Mouse (Mus musculus) liver, embryonic 16.5 days (tissue): ENCODE measurements around the gene Ilf2. TPM values are rescaled to one million over a fixed set of nuclear protein-coding genes. Genes with fewer than 3 reads are reported as not detected.

Source experiments
- ATAC-seq: fragments of 200-750 bp; cut with Nextera tagmentation; 2 replicates; pipeline ENCODE4 v1.8.0; 2017; ENCODE audit warnings: low read depth, mild to moderate bottlenecking, moderate number of reproducible peaks, moderate library complexity
- H3K27ac ChIP-seq: fragments of 300-500 bp; sonication (generic); 2 replicates; pipeline ENCODE4 v1.5.1; 2014; ENCODE audit warnings: mild to moderate bottlenecking, low read length
- H3K27me3 ChIP-seq: fragments of 300-500 bp; sonication (generic); 2 replicates; pipeline ENCODE4 v1.6.1; 2014; ENCODE audit warnings: low read depth, low read length, mixed read lengths; ENCODE audit not compliant: control insufficient read depth, insufficient read depth
- H3K36me3 ChIP-seq: fragments of 300-500 bp; sonication (generic); 2 replicates; pipeline ENCODE4 v1.6.1; 2014; ENCODE audit warnings: mild to moderate bottlenecking; ENCODE audit not compliant: control insufficient read depth, insufficient read depth
- H3K4me1 ChIP-seq: fragments of 300-500 bp; sonication (generic); 2 replicates; pipeline ENCODE4 v1.6.1; 2014; ENCODE audit warnings: low read depth, low read length, mixed read lengths; ENCODE audit not compliant: control insufficient read depth
- H3K4me2 ChIP-seq: fragments of 300-500 bp; sonication (generic); 2 replicates; pipeline ENCODE4 v1.6.1; 2014; ENCODE audit warnings: low read depth, low read length, mixed read lengths
- H3K4me3 ChIP-seq: fragments of 300-500 bp; sonication (generic); 2 replicates; pipeline ENCODE4 v1.5.1; 2014; ENCODE audit warnings: low read depth, mild to moderate bottlenecking, low read length
- H3K9ac ChIP-seq: fragments of 300-500 bp; sonication (generic); 2 replicates; pipeline ENCODE4 v1.6.1; 2014; ENCODE audit warnings: low read depth, low read length
- H3K9me3 ChIP-seq: fragments of 300-500 bp; sonication (generic); replicated peaks from 2 replicates; pipeline ENCODE4 v1.6.1; 2016; ENCODE audit warnings: low read length; ENCODE audit not compliant: control insufficient read depth
- WGBS: fragments of 180-500 bp; shearing (Covaris S2); extraction: QIAGEN DNeasy Blood & Tissue Kit; methylation state at CpG from one replicate; pipeline ENCODE4 v1.1.7; 2014; ENCODE audit not compliant: insufficient replicate concordance; 5-methylcytosine and 5-hydroxymethylcytosine counted together
- polyA plus RNA-seq: library from polyadenylated mRNA; unstranded; fragments of >200 nt; fragmentation: Nextera tagmentation; extraction: Ambion mirVana; gene quantifications from 2 replicates; pipeline ENCODE4 v1.2.1, GENCODE M21; 2015

Ilf2 gene
- polyA plus RNA-seq, 1 experiment from 2014 or later = 44.8 TPM

- Histone ChIP-seq H3K27me3 (no peaks in the 10 kb centered on the region), H3K9ac (no peak overlapping the region), H3K4me2 (peak overlapping the region; percentile 32), H3K27ac (no peak overlapping the region), H3K4me1 (peaks cover 1% of the 10 kb centered on the region), H3K4me3 (peak overlapping the region; percentile 21; the same call in 1 of the 2 replicates), H3K9me3 (no peaks in the 10 kb centered on the region), H3K36me3 (no peaks in the 10 kb centered on the region)
- 33% methylated on average over 10 of the region's 10 CpGs for WGBS
- peak; percentile 25; the same call in 1 of the 2 replicates for ATAC-seq
Observed at GRCm38 (mm10) chr3:90451396-90452095, 24.4 kb upstream of the Ilf2 start.

GRCm38 (mm10) chr3:90454931-90455330, 21.0 kb upstream of the Ilf2 start:
- Histone ChIP-seq H3K4me2 (no peak overlapping the region), H3K9ac (no peak overlapping the region), H3K4me3 (no peak overlapping the region), H3K4me1 (no peaks in the 10 kb centered on the region; the same call in 1 of the 2 replicates), H3K36me3 (no peaks in the 10 kb centered on the region), H3K9me3 (no peaks in the 10 kb centered on the region), H3K27me3 (peaks cover 1% of the 10 kb centered on the region; the same call in 1 of the 2 replicates), H3K27ac (no peak overlapping the region)
- no peak for ATAC-seq
- 78% methylated on average over 14 of the region's 14 CpGs for WGBS

GRCm38 (mm10) chr3:90459727-90460126, 16.2 kb upstream of the Ilf2 start:
- Histone ChIP-seq H3K4me2 (no peak overlapping the region), H3K27me3 (peaks cover 34% of the 10 kb centered on the region)
- no peak for ATAC-seq

GRCm38 (mm10) chr3:90460315-90460714, 15.6 kb upstream of the Ilf2 start:
- 52% methylated on average over 5 of the region's 5 CpGs for WGBS
- no peak for ATAC-seq
- Histone ChIP-seq H3K4me1 (no peaks in the 10 kb centered on the region; the same call in none of the 2 replicates), H3K36me3 (no peaks in the 10 kb centered on the region), H3K9ac (no peak overlapping the region), H3K9me3 (no peaks in the 10 kb centered on the region), H3K27me3 (peaks cover 40% of the 10 kb centered on the region), H3K4me3 (no peak overlapping the region), H3K27ac (no peak overlapping the region), H3K4me2 (no peak overlapping the region)

More at GRCm38 (mm10) chr3:90459727-90460126, 16.2 kb upstream of the Ilf2 start:
- 73% methylated on average over 9 of the region's 9 CpGs for WGBS
- Histone ChIP-seq H3K4me1 (no peaks in the 10 kb centered on the region; the same call in 1 of the 2 replicates), H3K9me3 (no peaks in the 10 kb centered on the region), H3K36me3 (no peaks in the 10 kb centered on the region), H3K4me3 (no peak overlapping the region), H3K27ac (no peak overlapping the region), H3K9ac (no peak overlapping the region)

- Histone ChIP-seq H3K4me2 (no peak overlapping the region), H3K36me3 (no peaks in the 10 kb centered on the region), H3K9me3 (no peaks in the 10 kb centered on the region), H3K9ac (no peak overlapping the region), H3K4me1 (peaks cover 5% of the 10 kb centered on the region), H3K27me3 (peaks cover 56% of the 10 kb centered on the region), H3K4me3 (no peak overlapping the region), H3K27ac (no peak overlapping the region)
- no peak for ATAC-seq
- WGBS = 68% methylated on average over 3 of the region's 3 CpGs
Observed at GRCm38 (mm10) chr3:90461935-90462334, 14.0 kb upstream of the Ilf2 start.

- H3K4me3 ChIP-seq = no peak overlapping the region
- H3K36me3 ChIP-seq = no peaks in the 10 kb centered on the region
- H3K4me2 ChIP-seq = no peak overlapping the region
- H3K27me3 ChIP-seq = peaks cover 57% of the 10 kb centered on the region
- H3K9ac ChIP-seq = no peak overlapping the region
- H3K4me1 ChIP-seq = peaks cover 5% of the 10 kb centered on the region
- 36% methylated on average over 7 of the region's 7 CpGs for WGBS
- no peak for ATAC-seq
- no peaks in the 10 kb centered on the region for H3K9me3 ChIP-seq
- no peak overlapping the region for H3K27ac ChIP-seq
Observed at GRCm38 (mm10) chr3:90462579-90462978, 13.3 kb upstream of the Ilf2 start.

GRCm38 (mm10) chr3:90464552-90465080, 11.3 kb upstream of the Ilf2 start:
- peak overlapping the region; percentile 36; the same call in 1 of the 2 replicates for H3K9ac ChIP-seq
- H3K27me3 ChIP-seq = peaks cover 57% of the 10 kb centered on the region
- WGBS = 15% methylated on average over 37 of the region's 37 CpGs
- peaks cover 5% of the 10 kb centered on the region for H3K4me1 ChIP-seq
- H3K9me3 ChIP-seq = no peaks in the 10 kb centered on the region
- peak overlapping the region; percentile 68 for H3K4me2 ChIP-seq
- H3K4me3 ChIP-seq = peak overlapping the region; percentile 55
- H3K27ac ChIP-seq = no peak overlapping the region
- no peaks in the 10 kb centered on the region for H3K36me3 ChIP-seq
- peak; percentile 7; the same call in 1 of the 2 replicates for ATAC-seq

- H3K36me3 ChIP-seq = no peaks in the 10 kb centered on the region
- H3K4me3 ChIP-seq = peak overlapping the region; percentile 55
- H3K27ac ChIP-seq = no peak overlapping the region
- H3K4me1 ChIP-seq = peaks cover 5% of the 10 kb centered on the region
- peak; percentile 9; the same call in 1 of the 2 replicates for ATAC-seq
- H3K9ac ChIP-seq = peak overlapping the region; percentile 36
- peaks cover 54% of the 10 kb centered on the region for H3K27me3 ChIP-seq
- peak overlapping the region; percentile 68 for H3K4me2 ChIP-seq
- 2% methylated on average over 75 of the region's 75 CpGs for WGBS
- H3K9me3 ChIP-seq = no peaks in the 10 kb centered on the region
Observed at GRCm38 (mm10) chr3:90465081-90465685, 10.7 kb upstream of the Ilf2 start.
